ENCODE assay signal across 7 mouse cellular contexts in the genomic region with DNA sequence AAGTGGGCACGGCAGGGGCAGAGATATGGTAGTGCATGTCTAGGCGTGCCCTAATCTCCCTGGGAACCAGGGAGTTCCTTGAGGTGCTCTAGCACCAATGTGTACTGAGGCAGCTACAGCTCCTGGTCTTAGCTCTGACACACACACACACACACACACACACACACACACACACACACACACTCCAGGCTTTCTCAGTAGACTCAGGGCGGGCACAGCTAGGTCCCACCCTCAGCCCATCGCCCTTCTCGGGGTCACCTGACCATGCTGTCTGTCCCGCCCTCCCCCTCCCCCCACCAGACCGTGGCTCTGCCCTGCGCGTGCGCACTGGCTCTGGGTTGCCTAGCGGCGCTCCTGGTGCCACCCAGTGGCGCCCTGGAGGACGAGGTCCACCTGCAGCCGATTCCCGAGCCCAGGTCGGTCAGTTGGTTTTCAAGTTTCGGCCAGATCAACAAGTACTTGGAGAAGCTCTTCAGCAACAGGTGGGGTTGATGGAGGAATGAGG. TPM values are rescaled to one million over a fixed set of nuclear protein-coding genes. Genes with fewer than 3 reads are reported as not detected.
DNase-seq lines count a peak whose midpoint lies in the region; ATAC-seq lines count a peak whose summit lies in the region.

No protein-coding gene starts in this region.

- H3K4me3 ChIP-seq in hindbrain, embryonic 16.5 days (ENCODE audit: low read length), result peak overlapping the region; percentile 34
- H3K4me3 ChIP-seq in midbrain, embryonic 12.5 days, result peak overlapping the region; percentile 19; the same call in 1 of the 2 replicates

- H3K9ac ChIP-seq in hindbrain, embryonic 16.5 days (ENCODE audit: low read depth, low read length), result peak overlapping the region; percentile 51; the same call in 1 of the 2 replicates
- no peak overlapping the region for H3K9ac ChIP-seq in midbrain, embryonic 12.5 days (replicated peaks)

- no peaks in the 10 kb centered on the region for H3K9me3 ChIP-seq in hindbrain, embryonic 16.5 days (ENCODE audit: control insufficient read depth, low read length)
- no peaks in the 10 kb centered on the region for H3K9me3 ChIP-seq in midbrain, embryonic 12.5 days

- 7% methylated on average over 16 of the region's 18 CpGs for WGBS in hindbrain, embryonic 16.5 days
- 10% methylated on average over 18 of the region's 18 CpGs for WGBS in midbrain, embryonic 12.5 days

- H3K27me3 ChIP-seq in hindbrain, embryonic 16.5 days (replicated peaks; ENCODE audit: control insufficient read depth, insufficient read depth, low read length), result no peaks in the 10 kb centered on the region; the same call in 1 of the 2 replicates
- peaks cover 32% of the 10 kb centered on the region for H3K27me3 ChIP-seq in midbrain, embryonic 12.5 days

- H3K27ac ChIP-seq in hindbrain, embryonic 16.5 days (ENCODE audit: low read depth, low read length), result no peak overlapping the region
- H3K27ac ChIP-seq in midbrain, embryonic 12.5 days (replicated peaks), result no peak overlapping the region

- H3K4me2 ChIP-seq in hindbrain, embryonic 16.5 days (ENCODE audit: low read length), result peak overlapping the region; percentile 55
- peak overlapping the region; percentile 51 for H3K4me2 ChIP-seq in midbrain, embryonic 12.5 days (replicated peaks)

- peak; percentile 79 to 86 for DNase-seq in adrenal gland, adult (ENCODE audit: inconsistent age in 2 of 2, low spot score in 1 of 2)
- DNase-seq in cerebellum, postnatal 10 days, result peak; percentile 80 to 85
- peak; percentile 83 for DNase-seq in left cerebral cortex, postnatal 4 days
- peak; percentile 50 to 54 for DNase-seq in spleen, postnatal 14 days (ENCODE audit: low spot score in 2 of 2)

- peak; percentile 67; the same call in 1 of the 2 replicates for ATAC-seq in frontal cortex, adult (ENCODE audit: low TSS enrichment)
- peak; percentile 93 for ATAC-seq in hindbrain, embryonic 16.5 days
- peak; percentile 91 for ATAC-seq in midbrain, embryonic 12.5 days (ENCODE audit: low FRiP score, low read depth)

- intact Hi-C loops in left cerebral cortex, postnatal 4 days (cut with DNase I), result no loop called here

- H3K36me3 ChIP-seq in hindbrain, embryonic 16.5 days (ENCODE audit: control insufficient read depth, insufficient read depth, low read length), result no peaks in the 10 kb centered on the region
- no peaks in the 10 kb centered on the region for H3K36me3 ChIP-seq in midbrain, embryonic 12.5 days

- H3K4me1 ChIP-seq in hindbrain, embryonic 16.5 days (ENCODE audit: control insufficient read depth, insufficient read depth, low read depth, low read length), result peaks cover 2% of the 10 kb centered on the region
- H3K4me1 ChIP-seq in midbrain, embryonic 12.5 days, result peaks cover 13% of the 10 kb centered on the region

RNA-seq across cellular contexts. Expression of gene Ppy, which starts 4.2 kb away (rescaled TPM):
- polyA plus RNA-seq in hindbrain, embryonic 16.5 days (2015; fragmentation: Nextera tagmentation; extraction: Ambion mirVana), result not detected in 2 replicates
- total RNA-seq in left cerebral cortex, postnatal 4 days (2021), result not detected
- not detected in 2 replicates for polyA plus RNA-seq in midbrain, embryonic 12.5 days (2016; fragmentation: Nextera tagmentation; extraction: Ambion mirVana)

RNA-seq across cellular contexts. Expression of gene Mpp2, which starts 8.6 kb away (rescaled TPM):
- polyA plus RNA-seq in hindbrain, embryonic 16.5 days (2015; fragmentation: Nextera tagmentation; extraction: Ambion mirVana), result 37.6 and 41.1 TPM in 2 replicates
- 10 to 100 TPM; 39.1 to 45.0 TPM for total RNA-seq in left cerebral cortex, postnatal 4 days (2021)
- polyA plus RNA-seq in midbrain, embryonic 12.5 days (2016; fragmentation: Nextera tagmentation; extraction: Ambion mirVana), result 21.7 and 23.3 TPM in 2 replicates

RNA-seq across cellular contexts. Expression of gene Pyy, which starts 10.7 kb away (rescaled TPM):
- polyA plus RNA-seq in hindbrain, embryonic 16.5 days (2015; fragmentation: Nextera tagmentation; extraction: Ambion mirVana), result 3.4 and 3.7 TPM in 2 replicates
- not detected for total RNA-seq in left cerebral cortex, postnatal 4 days (2021)
- not detected in 2 replicates for polyA plus RNA-seq in midbrain, embryonic 12.5 days (2016; fragmentation: Nextera tagmentation; extraction: Ambion mirVana)

RNA-seq across cellular contexts. Expression of gene Nags, which starts 48.4 kb away (rescaled TPM):
- 0.09 TPM in 1 of 2 replicates, not detected in the other for polyA plus RNA-seq in hindbrain, embryonic 16.5 days (2015; fragmentation: Nextera tagmentation; extraction: Ambion mirVana)
- total RNA-seq in left cerebral cortex, postnatal 4 days (2021), result under 1 TPM in 1 of 2 experiments, not detected in 1; 0.16 TPM
- not detected in 2 replicates for polyA plus RNA-seq in midbrain, embryonic 12.5 days (2016; fragmentation: Nextera tagmentation; extraction: Ambion mirVana)

RNA-seq across cellular contexts. Expression of gene Cd300lg, which starts 55.6 kb away (rescaled TPM):
- 0.40 and 0.54 TPM in 2 replicates for polyA plus RNA-seq in hindbrain, embryonic 16.5 days (2015; fragmentation: Nextera tagmentation; extraction: Ambion mirVana)
- total RNA-seq in left cerebral cortex, postnatal 4 days (2021), result not detected
- polyA plus RNA-seq in midbrain, embryonic 12.5 days (2016; fragmentation: Nextera tagmentation; extraction: Ambion mirVana), result 0.19 and 0.34 TPM in 2 replicates
